Mouse (Mus musculus) layer of hippocampus, postnatal 14 days (tissue): ENCODE results near the gene Fmo5. TPM values are rescaled to one million over a fixed set of nuclear protein-coding genes. Genes with fewer than 3 reads are reported as not detected.

Experiments used
- DNase-seq, 2 experiments: peaks; one replicate each; pipeline ENCODE4 v3.0.0; 2021 to 2022; ENCODE audit warnings: low spot score in 2 of 2, mixed read lengths in 1 of 2
- total RNA-seq, 2 experiments: library from RNA; stranded (reverse); gene quantifications; 2 replicates each; pipeline ENCODE4 v1.2.3; 2021

Gene Fmo5
- total RNA-seq, 2 experiments from 2014 or later = 2.0 to 3.1 TPM

DNA sequence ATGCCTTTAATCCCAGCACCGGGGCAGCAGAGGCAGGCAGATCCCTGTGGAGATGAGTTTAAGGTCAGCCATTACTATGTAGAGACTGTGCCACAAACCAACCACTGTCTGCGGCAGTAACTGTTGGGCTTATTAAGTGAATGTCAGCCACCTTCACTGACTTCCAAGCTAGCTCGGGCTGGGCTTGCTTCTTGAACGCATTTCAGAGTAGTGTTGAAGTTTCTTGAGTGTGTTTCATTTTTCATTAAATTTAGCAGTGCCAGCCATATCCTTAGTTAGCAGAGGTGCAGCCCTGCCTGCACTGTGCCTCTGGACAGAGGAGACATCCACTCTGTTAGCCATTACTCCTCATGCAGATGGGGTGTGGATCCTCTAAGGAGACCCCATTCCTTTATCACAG lies 2.1 kb downstream of the Fmo5 start:
- DNase-seq = no peak

DNA sequence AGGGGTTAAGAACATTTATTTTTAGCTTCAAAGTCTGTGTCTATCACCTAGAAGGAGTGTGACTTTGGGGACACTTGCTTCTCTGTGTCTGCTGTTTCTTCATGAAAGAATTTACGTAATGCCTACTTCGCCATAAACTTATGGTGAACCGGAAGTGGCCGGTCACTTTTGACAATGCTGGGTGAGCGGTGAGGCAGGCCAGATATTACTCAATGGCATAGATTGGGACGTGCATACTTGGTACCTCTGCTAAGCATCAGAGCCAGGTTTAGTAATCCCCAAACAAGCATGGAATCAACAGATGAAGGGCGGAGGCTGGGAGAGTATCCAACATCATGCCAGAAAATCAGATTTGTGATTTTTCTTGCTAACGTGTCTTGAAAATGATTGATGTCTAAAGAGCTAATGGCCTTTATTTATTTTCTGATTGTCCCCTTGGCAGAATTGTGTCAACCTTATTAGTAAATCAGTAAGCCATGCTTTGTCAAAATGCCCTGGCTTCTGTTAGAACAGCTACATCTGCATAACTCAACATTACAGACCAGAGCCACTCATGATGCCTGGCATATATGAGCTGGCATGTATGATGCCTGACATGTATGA lies 2.8 kb downstream of the Fmo5 start:
- DNase-seq = no peak

DNA sequence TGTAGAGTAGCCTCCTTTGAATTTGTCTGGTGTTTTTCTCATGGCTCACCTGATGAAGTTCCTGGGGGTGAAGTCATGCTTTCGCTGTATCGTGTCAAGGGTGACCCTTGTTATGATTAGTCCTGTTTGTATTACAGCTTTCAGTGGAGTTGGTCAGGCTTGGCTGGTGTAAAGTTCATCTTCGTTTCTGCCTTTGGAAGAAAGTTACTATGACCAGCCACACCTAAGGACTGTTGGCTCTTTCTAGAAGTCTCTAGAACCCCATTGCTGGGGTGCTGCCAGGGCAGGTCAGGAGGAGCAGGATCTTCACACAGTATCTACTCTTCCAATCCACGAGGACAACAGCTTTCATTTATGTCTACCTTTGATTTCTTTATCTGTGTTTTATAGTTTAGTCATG lies 4.9 kb downstream of the Fmo5 start:
- no peak for DNase-seq

GRCm38 (mm10) chr3:97634288-97634761 lies 5.7 kb downstream of the Fmo5 start:
- no peak for DNase-seq

DNA sequence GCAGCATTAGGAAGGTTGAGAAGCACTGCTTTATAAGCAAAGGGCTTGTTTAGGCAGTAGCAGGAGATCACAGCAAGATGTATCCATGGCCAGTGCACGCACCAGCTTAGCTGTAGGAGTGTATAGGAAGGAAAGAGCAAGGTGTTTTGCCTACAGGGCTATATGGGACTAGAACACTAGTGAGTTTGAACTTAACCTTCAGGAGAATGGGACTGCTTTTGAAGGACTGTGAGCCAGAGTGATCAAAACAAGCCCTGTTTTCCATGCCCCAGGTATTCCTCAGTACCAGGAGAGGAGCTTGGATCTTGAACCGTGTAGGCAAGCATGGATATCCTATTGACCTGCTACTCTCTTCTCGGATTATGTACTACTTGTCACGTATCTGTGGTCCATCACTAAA lies 12.8 kb downstream of the Fmo5 start:
- no peak for DNase-seq

DNA sequence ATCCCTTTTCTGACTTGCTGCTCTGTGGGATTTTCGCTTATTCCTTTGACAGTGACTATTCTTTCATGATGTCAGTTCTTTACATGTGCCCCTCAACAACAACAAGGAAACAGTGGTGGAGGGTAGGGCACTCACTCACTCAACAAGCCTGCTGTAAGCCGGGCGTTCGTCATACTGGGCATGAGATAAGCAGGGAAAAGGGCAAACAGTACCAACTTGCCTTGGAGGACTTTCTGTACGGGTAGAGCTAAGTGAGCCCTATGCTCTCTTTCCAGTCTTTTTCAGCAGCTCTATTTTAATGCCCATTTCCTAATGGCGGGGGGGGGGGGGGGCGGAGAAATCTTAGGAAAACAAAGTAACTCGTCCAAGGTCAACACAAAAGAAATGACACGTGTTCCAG lies 13.4 kb downstream of the Fmo5 start:
- DNase-seq = no peak

DNA sequence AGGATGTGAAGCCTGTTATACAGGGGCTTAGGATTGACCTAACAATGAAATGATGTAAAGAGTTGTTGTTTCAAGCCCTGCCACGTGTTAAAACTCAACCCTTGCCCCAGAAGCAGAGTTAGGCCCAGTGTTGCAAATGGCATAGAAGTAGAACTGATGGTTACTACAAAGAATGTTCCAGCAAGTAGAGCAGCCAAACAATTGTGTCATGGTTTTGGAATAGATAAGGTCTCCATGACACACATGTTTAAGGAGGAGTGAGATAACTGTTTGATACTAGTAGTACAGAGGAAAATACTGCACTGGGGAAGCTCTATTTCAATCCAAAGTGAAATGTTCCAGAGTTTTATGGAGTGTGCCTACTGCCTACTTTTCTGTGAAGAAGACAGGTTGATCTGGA lies 19.9 kb downstream of the Fmo5 start:
- DNase-seq = no peak

- no peak for DNase-seq
Measured at GRCm38 (mm10) chr3:97649022-97649421, 20.4 kb downstream of the Fmo5 start.

GRCm38 (mm10) chr3:97649469-97649868 lies 20.9 kb downstream of the Fmo5 start:
- DNase-seq = no peak

DNA sequence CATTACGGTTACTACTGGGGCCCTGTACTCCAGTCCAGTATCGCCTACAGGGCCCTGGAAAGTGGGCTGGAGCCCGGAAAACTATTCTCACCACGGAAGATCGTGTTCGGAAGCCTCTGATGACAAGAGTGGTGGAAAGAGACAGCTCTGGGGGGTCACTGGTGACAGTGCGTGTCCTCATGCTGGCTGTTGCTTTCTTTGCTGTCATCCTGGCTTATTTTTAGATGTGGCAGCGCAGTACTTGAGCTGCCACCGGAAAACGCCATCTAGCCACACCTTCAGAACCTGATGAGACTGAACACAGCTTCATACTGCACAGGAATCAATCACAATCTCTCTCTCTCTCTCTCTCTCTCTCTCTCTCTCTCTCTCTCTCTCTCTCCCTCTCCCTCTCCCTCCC lies 23.0 kb downstream of the Fmo5 start:
- no peak for DNase-seq

DNA sequence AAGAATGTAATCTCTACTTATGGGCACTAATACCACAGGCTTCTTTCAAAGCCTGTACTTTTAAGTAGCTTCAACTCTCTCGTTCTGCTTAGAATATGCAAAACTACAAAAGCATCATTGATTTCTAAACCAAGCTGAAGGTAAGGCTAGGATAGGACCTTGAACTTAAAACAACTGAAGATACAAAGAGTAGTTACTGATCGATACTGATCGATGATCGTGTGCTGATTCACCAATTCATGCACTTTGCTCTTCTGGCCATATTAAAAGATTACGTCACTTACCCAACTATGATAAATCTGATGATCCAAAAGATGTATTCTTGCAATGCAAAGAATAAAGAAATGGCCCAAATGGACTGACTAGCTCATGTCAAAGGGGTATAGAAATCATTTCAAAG lies 25.2 kb downstream of the Fmo5 start:
- DNase-seq = no peak

DNA sequence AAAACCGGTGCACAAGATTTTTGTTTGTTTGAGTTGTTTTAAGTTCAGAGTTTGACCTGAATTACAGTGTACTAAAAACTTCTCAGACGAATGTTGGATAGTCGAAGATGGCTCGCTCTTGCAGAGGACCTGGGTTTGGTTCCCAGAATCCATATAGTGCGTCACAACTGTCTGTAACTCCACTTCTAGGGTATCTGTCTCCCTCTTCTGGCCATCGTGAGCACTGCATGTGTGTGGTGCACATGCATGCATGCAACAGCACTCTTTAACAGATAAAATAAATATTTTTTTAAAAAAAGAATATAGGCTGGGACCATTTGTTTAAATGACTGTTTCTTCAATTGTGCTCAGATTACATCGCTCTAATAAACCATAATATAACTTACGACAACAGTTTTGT lies 26.3 kb downstream of the Fmo5 start:
- no peak for DNase-seq

GRCm38 (mm10) chr3:97657655-97658411 lies 29.2 kb downstream of the Fmo5 start, which contains the start of gene Prkab2:
Gene Prkab2 (plus strand): TSS chr3:97658193.
- peak; percentile 98 to 99 for DNase-seq

DNA sequence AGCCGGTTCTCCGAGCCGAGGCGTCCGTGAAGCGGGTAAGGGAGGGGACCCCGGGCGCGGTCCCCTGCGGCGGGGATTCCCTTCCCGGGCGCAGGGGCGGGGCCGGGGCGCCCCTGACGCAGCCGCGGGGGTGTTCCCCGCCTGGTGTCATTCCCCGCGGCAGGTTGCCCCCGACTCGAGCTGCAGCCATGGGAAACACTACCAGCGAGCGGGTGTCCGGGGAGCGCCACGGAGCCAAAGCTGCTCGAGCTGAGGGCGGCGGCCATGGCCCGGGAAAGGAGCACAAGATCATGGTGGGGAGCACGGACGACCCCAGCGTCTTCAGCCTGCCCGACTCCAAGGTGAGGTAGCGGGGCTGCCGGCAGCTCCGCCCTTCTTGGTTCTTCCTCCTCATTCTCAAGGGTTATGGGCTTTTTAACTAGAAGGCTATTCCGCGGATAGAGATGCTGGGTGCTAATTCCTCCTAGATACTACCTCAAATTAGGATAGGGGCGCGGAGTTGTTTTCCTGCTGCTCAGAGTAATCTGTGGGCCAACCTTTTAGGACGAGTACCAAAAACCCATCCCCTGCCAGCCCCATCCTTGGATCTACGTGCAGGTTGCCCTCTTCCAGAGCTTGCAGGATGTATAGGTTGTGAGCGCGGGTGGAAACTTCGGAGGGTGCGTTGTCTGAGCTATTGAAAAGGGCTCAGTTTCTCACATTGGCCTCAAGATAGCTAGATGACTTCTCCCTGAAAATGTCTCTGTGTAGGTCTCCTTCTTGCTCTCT lies 30.0 kb downstream of the Fmo5 start:
- DNase-seq = no peak

DNA sequence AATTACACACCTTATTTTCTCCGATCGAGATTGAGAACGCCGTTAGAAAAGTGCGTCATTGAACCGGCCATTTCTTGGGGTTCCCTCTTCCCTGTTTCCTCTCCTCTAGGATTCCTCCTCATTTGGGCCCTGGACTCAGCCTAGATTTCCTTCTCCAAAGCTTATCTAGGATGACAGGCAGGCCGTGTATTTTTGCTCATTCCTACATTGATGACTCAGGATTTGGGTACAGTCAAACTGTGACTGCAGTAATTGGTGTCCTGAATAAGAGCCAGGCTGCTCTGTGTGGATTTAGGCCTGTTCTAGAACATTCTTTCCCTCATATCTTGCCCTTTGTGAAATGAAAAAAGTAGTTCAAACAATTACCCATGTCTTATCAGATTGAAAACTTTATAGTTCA lies 31.1 kb downstream of the Fmo5 start:
- no peak for DNase-seq

GRCm38 (mm10) chr3:97661206-97661605 lies 32.6 kb downstream of the Fmo5 start:
- DNase-seq = no peak

DNA sequence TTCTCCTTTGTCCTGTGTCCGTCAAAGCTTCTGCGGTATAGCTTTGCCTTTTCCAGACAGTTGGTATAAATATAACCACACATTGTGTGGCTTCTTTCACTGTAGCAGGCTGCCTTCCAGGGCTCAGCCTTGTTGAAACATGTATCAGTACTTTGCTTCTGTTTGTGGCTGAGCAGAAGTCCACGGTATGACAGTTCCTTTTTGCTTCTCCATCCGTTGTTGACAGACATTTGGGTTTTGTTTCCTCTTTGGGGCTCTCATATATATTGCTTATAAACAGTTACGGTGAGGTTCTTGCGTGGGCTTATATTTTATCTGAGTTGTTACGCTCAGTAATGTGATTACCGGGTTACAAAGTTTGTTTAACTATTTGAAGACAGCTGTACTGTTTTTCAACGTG lies 36.9 kb downstream of the Fmo5 start:
- DNase-seq = no peak

- no peak for DNase-seq
Measured at GRCm38 (mm10) chr3:97666154-97666553, 37.5 kb downstream of the Fmo5 start.

DNA sequence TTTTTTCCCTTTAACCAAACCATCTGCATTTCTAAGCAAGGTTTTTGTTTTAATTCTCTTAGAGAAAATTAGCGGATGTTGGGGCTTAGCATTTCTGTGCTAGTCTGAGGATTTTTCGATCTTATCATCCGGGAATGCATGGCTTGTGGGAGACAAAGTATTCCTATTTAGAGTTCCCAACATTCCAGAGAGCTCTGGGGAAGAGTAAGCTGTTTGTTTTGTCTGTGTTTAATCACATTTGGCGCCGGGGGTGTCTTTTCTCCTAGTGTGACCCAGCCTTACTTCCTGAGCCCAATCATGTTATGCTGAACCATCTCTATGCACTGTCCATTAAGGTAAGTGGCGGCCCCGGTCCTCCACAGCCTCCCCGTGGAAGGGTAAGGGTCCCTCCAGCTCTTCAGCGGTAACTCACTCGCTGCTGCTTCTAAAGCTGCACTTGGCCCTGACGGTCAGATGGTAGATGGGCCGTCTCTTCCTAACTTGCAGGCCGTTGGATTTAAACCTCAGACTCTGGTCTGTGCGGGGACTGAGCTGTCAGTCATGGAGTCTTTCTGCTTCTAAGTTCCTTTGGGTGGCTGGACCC lies 38.6 kb downstream of the Fmo5 start:
- DNase-seq = no peak

DNA sequence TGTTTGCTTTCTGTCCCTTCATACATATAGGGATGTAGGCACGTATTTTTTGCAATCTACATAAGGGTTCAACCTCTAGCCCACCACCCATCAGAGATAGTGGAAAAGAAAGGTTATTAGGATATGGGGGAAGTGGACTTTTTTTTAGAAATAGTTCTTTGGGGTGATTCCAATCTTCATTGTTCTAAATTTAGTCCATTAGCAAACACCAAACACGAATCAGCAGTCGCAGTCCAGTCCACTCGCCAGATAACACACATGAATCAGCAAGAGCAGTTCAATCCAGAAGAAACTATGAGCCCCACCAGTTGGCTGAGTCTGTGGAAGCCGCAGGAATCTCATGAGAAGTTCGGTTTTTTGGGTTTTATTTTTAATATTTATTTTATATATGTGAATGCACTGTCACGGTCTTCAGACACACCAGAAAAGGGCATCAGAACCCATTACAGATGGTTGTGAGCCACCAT lies 46.1 kb downstream of the Fmo5 start, which contains the start of gene Gm17651:
Gm17651 (minus strand) TSS at position 51 of the 467 bp plus-strand sequence.
- DNase-seq = no peak

GRCm38 (mm10) chr3:97676126-97676525 lies 47.5 kb downstream of the Fmo5 start:
- DNase-seq = no peak

- no peak for DNase-seq
Measured at GRCm38 (mm10) chr3:97678416-97678815, 49.8 kb downstream of the Fmo5 start.
